Mouse (Mus musculus) heart, adult 2 months (tissue): ENCODE data around the gene Mpdu1. TPM values are rescaled to one million over a fixed set of nuclear protein-coding genes. Genes with fewer than 3 reads are reported as not detected.
"Not testable (repeated sequence)": the region's sequence is repeated elsewhere in the genome, so short reads cannot be mapped to it uniquely, and the experiment has no call there.

Experiments
- DNase-seq, 2 experiments: peaks; one replicate each; pipeline ENCODE4 v3.0.0; 2021
- H3K27ac ChIP-seq: fragments of 200-600 bp; 2 replicates; pipeline ENCODE4 v1.8.1; 2022
- H3K27me3 ChIP-seq: fragments of 200-500 bp; 2 replicates; pipeline ENCODE4 v1.6.1; 2012; ENCODE audit warnings: mild to moderate bottlenecking, low read length, inconsistent platforms, mixed read lengths; ENCODE audit not compliant: control insufficient read depth, insufficient read depth
- H3K36me3 ChIP-seq: fragments of 200-500 bp; 2 replicates; pipeline ENCODE4 v1.6.1; 2012; ENCODE audit warnings: low read length, inconsistent platforms; ENCODE audit not compliant: control insufficient read depth, insufficient read depth
- H3K4me1 ChIP-seq: fragments of 200-500 bp; 2 replicates; pipeline ENCODE4 v1.6.1; 2011; ENCODE audit warnings: low read length; ENCODE audit not compliant: control insufficient read depth, insufficient read depth
- H3K4me3 ChIP-seq: fragments of 200-600 bp; 2 replicates; pipeline ENCODE4 v1.8.1; 2022
- H3K79me2 ChIP-seq: fragments of 200-500 bp; replicated peaks from 2 replicates; pipeline ENCODE4 v1.6.1; 2012; ENCODE audit warnings: mild to moderate bottlenecking, inconsistent platforms, low read length, moderate library complexity, mixed read lengths; ENCODE audit not compliant: control insufficient read depth, insufficient read depth
- H3K9ac ChIP-seq: fragments of 200-500 bp; 2 replicates; pipeline ENCODE4 v1.6.1; 2012; ENCODE audit warnings: low read depth, mild to moderate bottlenecking, control low read depth, inconsistent platforms, low read length, mixed read lengths
- CTCF ChIP-seq: fragments of 200-600 bp; IDR thresholded peaks from 2 replicates; pipeline ENCODE4 v1.8.1; 2022; ENCODE audit warnings: antibody characterized with exemption, mild to moderate bottlenecking, moderate library complexity
- EP300 ChIP-seq: fragments of 200-500 bp; IDR thresholded peaks from 2 replicates; pipeline ENCODE4 v1.6.1; 2011; ENCODE audit warnings: low read depth, low read length, control low read depth; ENCODE audit not compliant: insufficient read depth
- POLR2A ChIP-seq: fragments of 200-500 bp; IDR thresholded peaks from 2 replicates; pipeline ENCODE4 v1.6.1; 2011; ENCODE audit warnings: mild to moderate bottlenecking, low read depth, low read length, control low read depth; ENCODE audit not compliant: insufficient read depth
- whole genome bisulfite sequencing: fragments of 180-500 bp; shearing (Covaris S2); methylation state at CpG from one replicate; pipeline ENCODE4 v1.1.7; 2018; 5-methylcytosine and 5-hydroxymethylcytosine counted together
- intact Hi-C: fragments of 180-260 bp; cut with DNase I; formaldehyde crosslinking; loops from one replicate; pipeline ENCODE4 v1.15.1; 2025
- polyA plus RNA-seq: library from polyadenylated mRNA; depleted of rRNA; stranded (reverse); fragments of >200 nt; gene quantifications from 2 replicates; pipeline ENCODE4 v1.2.3, GENCODE M21; 2012
- total RNA-seq, 2 experiments: library from RNA; stranded (reverse); gene quantifications; 2 replicates each; pipeline ENCODE4 v1.2.3; 2021

Gene Mpdu1
- total and polyA plus RNA-seq, 3 experiments: 13.7 to 40.8 (median 14.2) TPM

- Histone ChIP-seq H3K4me3 (peak overlapping the region; percentile 80), H3K36me3 (peaks cover 19% of the 10 kb centered on the region), H3K9ac (peak overlapping the region; percentile 97), H3K79me2 (peaks cover 2% of the 10 kb centered on the region), H3K27ac (peak overlapping the region; percentile 88), H3K27me3 (no peaks in the 10 kb centered on the region), H3K4me1 (peaks cover 5% of the 10 kb centered on the region)
- WGBS: under 1% methylated on average over 41 of the region's 50 CpGs
- intact Hi-C loops: no loop called here
- no peak for TF ChIP-seq POLR2A
- TF ChIP-seq EP300: no peak
- no peak for TF ChIP-seq CTCF
- DNase-seq: no peak
Observed at GRCm38 (mm10) chr11:69633128-69633866, 29.1 kb downstream of the Mpdu1 start.

GRCm38 (mm10) chr11:69632284-69633089, 30.0 kb downstream of the Mpdu1 start, which contains the start of gene Fxr2:
Gene Fxr2 (plus strand): TSS chr11:69632990.
- peak; percentile 58 for TF ChIP-seq POLR2A
- TF ChIP-seq CTCF: peak; percentile 87
- TF ChIP-seq EP300: peak; percentile 66; the same call in 1 of the 2 replicates
- intact Hi-C loops: no loop called here
- H3K9ac ChIP-seq: peak within 1 kb of the TSS; percentile 97
- H3K27me3 ChIP-seq: no peaks in the 10 kb centered on the region
- H3K4me3 ChIP-seq: peak within 1 kb of the TSS; percentile 80
- H3K36me3 ChIP-seq: peaks cover 19% of the 10 kb centered on the region
- H3K79me2 ChIP-seq: peaks cover 2% of the 10 kb centered on the region
- peak within 1 kb of the TSS; percentile 88 for H3K27ac ChIP-seq
- DNase-seq: peak; percentile 100
- WGBS: under 1% methylated on average over 46 of the region's 56 CpGs
- peaks cover 5% of the 10 kb centered on the region for H3K4me1 ChIP-seq

GRCm38 (mm10) chr11:69629802-69630201, 32.6 kb downstream of the Mpdu1 start:
- Histone ChIP-seq H3K27ac (no peak overlapping the region), H3K36me3 (peaks cover 9% of the 10 kb centered on the region), H3K79me2 (peaks cover 2% of the 10 kb centered on the region), H3K4me3 (no peak overlapping the region), H3K4me1 (peaks cover 4% of the 10 kb centered on the region), H3K9ac (no peak overlapping the region), H3K27me3 (no peaks in the 10 kb centered on the region)
- 53% methylated on average over 1 of the region's 1 CpGs for WGBS
- TF ChIP-seq CTCF (peak; percentile 82), EP300 (no peak)
- intact Hi-C loops: loop anchor here (2.0 kb wide), 1 partner anchor 27 kb away; no protein-coding TSS in a partner anchor
- no peak for DNase-seq

GRCm38 (mm10) chr11:69628286-69628685, 34.2 kb downstream of the Mpdu1 start:
- WGBS: 39% methylated on average over 6 of the region's 6 CpGs
- no peak overlapping the region for H3K4me3 ChIP-seq
- no peak for TF ChIP-seq POLR2A
- peak; percentile 67; the same call in 1 of the 2 replicates for TF ChIP-seq EP300
- TF ChIP-seq CTCF: peak; percentile 96
- H3K79me2 ChIP-seq: peaks cover 2% of the 10 kb centered on the region
- H3K36me3 ChIP-seq: 0 out of 2 replicates have a peak, but pooled peaks cover 2% of the 10 kb centered on the region
- intact Hi-C loops: loop anchor here (2.0 kb wide), 1 partner anchor 29 kb away; no protein-coding TSS in a partner anchor
- peak; percentile 70 to 82 for DNase-seq
- no peak overlapping the region for H3K9ac ChIP-seq
- H3K27me3 ChIP-seq: no peaks in the 10 kb centered on the region
- no peak overlapping the region for H3K27ac ChIP-seq
- H3K4me1 ChIP-seq: no peaks in the 10 kb centered on the region

GRCm38 (mm10) chr11:69624339-69624738, 38.1 kb downstream of the Mpdu1 start:
- H3K79me2 ChIP-seq, H3K4me1 ChIP-seq, H3K9ac ChIP-seq, H3K27me3 ChIP-seq, H3K4me3 ChIP-seq, intact Hi-C loops, H3K27ac ChIP-seq, DNase-seq, H3K36me3 ChIP-seq: not testable (repeated sequence)
- WGBS: 89% methylated on average over 2 of the region's 2 CpGs

- no peaks in the 10 kb centered on the region for H3K27me3 ChIP-seq
- H3K9ac ChIP-seq: no peak overlapping the region
- no peaks in the 10 kb centered on the region for H3K79me2 ChIP-seq
- WGBS: 86% methylated on average over 4 of the region's 4 CpGs
- H3K4me1 ChIP-seq: peaks cover 1% of the 10 kb centered on the region; the same call in 1 of the 2 replicates
- no peak for DNase-seq
- intact Hi-C loops: no loop called here
- H3K27ac ChIP-seq: no peak overlapping the region
- H3K36me3 ChIP-seq: no peaks in the 10 kb centered on the region
- TF ChIP-seq CTCF: no peak
- no peak for TF ChIP-seq EP300
- no peak for TF ChIP-seq POLR2A
- no peak overlapping the region for H3K4me3 ChIP-seq
Observed at GRCm38 (mm10) chr11:69623006-69623405, 39.4 kb downstream of the Mpdu1 start.
